Mouse (Mus musculus): ENCODE data around the gene Slc44a4. TPM values are rescaled to one million over a fixed set of nuclear protein-coding genes. Genes with fewer than 3 reads are reported as not detected.

The Slc44a4 gene
- polyA plus RNA-seq, 1 experiment = 14.6 TPM

DNA sequence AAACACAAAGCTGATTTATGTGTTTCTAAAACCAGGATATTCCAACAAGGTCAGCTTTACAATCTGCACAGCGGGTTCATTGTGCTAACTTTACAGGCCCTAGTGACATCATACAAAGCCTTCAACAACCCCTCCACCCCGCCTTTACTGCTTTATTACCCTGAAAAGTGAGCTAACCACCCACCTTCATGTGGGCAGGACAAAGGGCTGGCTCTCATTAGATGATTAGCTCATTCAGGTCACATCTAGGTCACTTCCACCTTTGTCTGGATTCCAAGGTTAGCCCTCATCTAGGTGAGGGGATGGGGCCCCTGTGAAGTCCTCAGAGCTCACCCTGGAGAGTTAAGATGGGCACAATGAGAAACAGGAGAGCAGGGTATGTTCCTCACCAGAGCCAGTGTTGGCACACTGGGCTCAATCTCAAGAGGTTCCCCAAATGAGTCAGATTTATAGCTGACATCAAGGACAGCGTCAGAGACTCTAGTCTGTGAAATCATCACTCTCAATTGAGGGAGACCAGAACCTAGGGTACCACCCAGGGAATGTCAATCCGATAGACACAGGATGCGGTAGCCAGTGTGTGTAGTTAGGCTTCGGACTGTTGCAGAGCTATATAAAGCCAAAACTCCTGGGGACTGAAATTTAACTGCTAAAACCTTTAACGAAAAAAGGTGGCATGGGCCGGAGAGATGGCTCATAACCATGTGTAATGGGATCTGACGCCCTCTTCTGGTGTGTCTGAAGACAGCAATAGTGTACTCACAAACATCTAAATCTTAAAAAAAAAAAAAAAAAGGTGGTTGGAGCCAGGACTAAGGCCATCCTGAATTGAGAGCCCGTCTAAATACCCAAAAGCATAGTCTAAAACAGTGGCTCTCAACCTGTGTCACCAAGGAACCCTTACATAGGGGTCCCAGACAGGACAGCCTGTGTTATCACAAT is 36.5 kb downstream of the Slc44a4 start:
- Histone ChIP-seq H3K27me3 (ENCODE audit: control insufficient read depth, insufficient read depth, insufficient read length) (no peaks in the 10 kb centered on the region), H3K36me3 (ENCODE audit: control insufficient read depth, insufficient read depth) (peaks cover 14% of the 10 kb centered on the region), H3ac (ENCODE audit: control insufficient read depth, insufficient read length) (peak overlapping the region; percentile 48), H3K4me3 (peak overlapping the region; percentile 99), H3K4me2 (ENCODE audit: low read depth) (peak overlapping the region; percentile 85), H3K79me2 (ENCODE audit: control insufficient read depth, insufficient read depth) (peaks cover 18% of the 10 kb centered on the region)
- TF ChIP-seq MYOD1 (IDR thresholded peaks at IDR 0.05; ENCODE audit: control insufficient read depth in 1 of 3, insufficient read length in 2 of 3, low read depth in 2 of 3) (no peak), POLR2A (IDR thresholded peaks at IDR 0.05; ENCODE audit: insufficient read length, low read depth) (peak; percentile 6), POLR2AphosphoS2 (IDR thresholded peaks at IDR 0.05; ENCODE audit: insufficient read length, low read depth) (peak; percentile 17)

DNA sequence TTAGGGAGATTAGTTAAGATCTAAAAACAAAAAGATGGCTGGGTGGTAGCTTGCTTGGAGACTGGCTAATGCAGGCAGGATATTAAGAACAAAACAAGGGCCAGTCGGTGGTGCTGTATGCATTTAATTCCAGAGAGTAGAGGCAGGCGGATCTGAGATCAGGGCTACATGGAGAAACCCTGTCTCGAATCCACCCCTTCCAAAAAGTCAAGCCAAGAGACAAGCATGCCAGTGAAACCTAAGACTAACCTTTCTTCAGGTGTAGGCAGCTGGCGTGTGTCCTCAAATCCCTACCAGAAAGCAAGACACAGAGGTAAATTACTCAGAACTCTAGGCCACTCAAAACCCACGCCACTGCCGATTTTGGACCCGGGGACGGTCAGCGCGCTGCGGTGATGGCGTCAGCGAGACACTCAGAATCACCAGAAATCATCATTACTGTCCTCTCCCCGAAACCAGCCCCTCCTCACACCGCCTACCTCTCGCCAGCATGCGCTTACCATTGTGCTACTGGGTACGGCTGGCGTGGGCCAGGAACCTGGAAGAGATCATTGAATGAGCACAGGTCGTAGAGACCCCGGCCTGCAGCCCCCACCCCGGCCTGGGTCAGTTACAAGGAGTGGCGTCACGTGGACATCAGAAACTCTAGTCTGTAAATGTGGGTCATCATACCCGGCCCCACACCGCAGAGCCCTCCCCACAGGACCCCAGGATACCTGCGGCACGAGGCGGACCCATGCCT is 37.5 kb downstream of the Slc44a4 start:
- Histone ChIP-seq H3K36me3 (ENCODE audit: control insufficient read depth, insufficient read depth) (peaks cover 14% of the 10 kb centered on the region), H3K4me2 (ENCODE audit: low read depth) (peak overlapping the region; percentile 85), H3ac (ENCODE audit: control insufficient read depth, insufficient read length) (peak overlapping the region; percentile 48), H3K4me3 (peak overlapping the region; percentile 99), H3K27me3 (ENCODE audit: control insufficient read depth, insufficient read depth, insufficient read length) (no peaks in the 10 kb centered on the region), H3K79me2 (ENCODE audit: control insufficient read depth, insufficient read depth) (peaks cover 18% of the 10 kb centered on the region)
- TF ChIP-seq CEBPB (IDR thresholded peaks at IDR 0.05; ENCODE audit: insufficient read depth, poor library complexity, severe bottlenecking) = no peak
- no peak for TF ChIP-seq E2F4 (IDR thresholded peaks at IDR 0.05; ENCODE audit: insufficient read depth)
- no peak for TF ChIP-seq POLR2AphosphoS2 (IDR thresholded peaks at IDR 0.05; ENCODE audit: insufficient read length, low read depth)
- TF ChIP-seq SRF (IDR thresholded peaks at IDR 0.05; ENCODE audit: control insufficient read depth, insufficient read length, low read depth) = no peak
- TF ChIP-seq TCF3 (IDR thresholded peaks at IDR 0.05; ENCODE audit: insufficient read length, low read depth) = no peak
- TF ChIP-seq USF1 (IDR thresholded peaks at IDR 0.05; ENCODE audit: low read depth) = peak; percentile 59
- TF ChIP-seq MAX (IDR thresholded peaks at IDR 0.05; ENCODE audit: low read depth) = no peak

DNA sequence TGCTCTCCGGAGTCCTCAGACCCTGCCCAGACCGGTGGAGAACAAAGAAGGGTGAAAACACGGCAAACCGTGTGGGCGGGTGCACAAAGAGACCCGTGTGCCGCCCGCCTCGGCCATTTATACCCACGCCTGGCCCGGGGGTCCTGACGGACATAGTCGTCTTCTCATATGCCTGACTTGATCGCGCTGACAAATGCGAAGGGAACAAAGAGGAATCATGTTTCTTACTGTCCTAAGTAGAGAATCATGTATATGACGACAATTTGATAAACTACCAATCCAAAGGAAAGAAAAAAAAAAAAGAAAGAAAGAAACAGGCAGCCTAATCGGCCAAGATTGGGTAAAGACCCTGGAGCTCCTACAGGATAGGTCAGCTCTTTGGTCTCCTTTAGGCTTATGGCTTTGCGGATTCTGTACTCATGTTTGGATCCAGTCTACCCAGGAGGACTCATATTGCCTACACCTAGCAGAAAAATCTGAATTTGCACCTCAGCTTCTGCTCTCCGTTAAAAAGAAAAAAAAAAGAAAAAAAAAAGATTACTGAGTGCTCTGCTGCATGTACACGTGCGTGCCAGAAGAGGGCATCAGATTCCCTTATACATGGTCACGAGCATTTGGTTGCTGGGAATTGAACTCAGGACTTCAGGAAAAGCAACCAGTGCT is 38.2 kb downstream of the Slc44a4 start:
- peaks cover 18% of the 10 kb centered on the region for H3K79me2 ChIP-seq (ENCODE audit: control insufficient read depth, insufficient read depth)
- TF ChIP-seq POLR2AphosphoS2 (IDR thresholded peaks at IDR 0.05; ENCODE audit: insufficient read length, low read depth) = peak; percentile 97
- no peak for TF ChIP-seq MYOG (IDR thresholded peaks at IDR 0.05; ENCODE audit: control insufficient read depth in 1 of 3, insufficient read depth in 1 of 3, insufficient read length in 2 of 3, low read depth in 2 of 3)
- peak; percentile 98 for TF ChIP-seq POLR2A (IDR thresholded peaks at IDR 0.05; ENCODE audit: insufficient read length, low read depth)
- peak; percentile 22 for TF ChIP-seq E2F4 (IDR thresholded peaks at IDR 0.05; ENCODE audit: insufficient read depth)
- peak; percentile 99 for TF ChIP-seq MAX (IDR thresholded peaks at IDR 0.05; ENCODE audit: low read depth)

DNA sequence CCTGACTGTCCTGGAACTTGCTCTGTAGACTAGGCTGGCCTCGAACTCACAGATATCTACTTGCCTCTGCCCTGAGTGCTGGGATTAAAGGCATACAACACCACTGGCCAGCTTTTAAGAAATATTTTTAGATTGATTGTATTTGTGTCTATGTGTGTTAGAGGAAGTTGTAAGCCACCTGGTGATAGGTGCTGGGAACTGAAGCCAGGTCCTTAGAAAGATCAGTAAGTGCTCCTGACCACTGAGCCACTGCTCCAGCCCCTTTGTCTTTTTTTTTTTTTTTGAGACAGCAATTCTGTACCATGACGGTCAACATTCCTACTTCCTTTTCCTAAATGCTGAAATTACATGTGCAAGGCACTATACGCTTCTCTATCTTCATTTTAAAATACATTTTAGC is 39.0 kb downstream of the Slc44a4 start:
- Histone ChIP-seq H3ac (ENCODE audit: control insufficient read depth, insufficient read length) (no peak overlapping the region), H3K4me2 (ENCODE audit: low read depth) (peak overlapping the region; percentile 58), H3K79me2 (ENCODE audit: control insufficient read depth, insufficient read depth) (peaks cover 18% of the 10 kb centered on the region), H3K27me3 (ENCODE audit: control insufficient read depth, insufficient read depth, insufficient read length) (no peaks in the 10 kb centered on the region), H3K4me3 (peak overlapping the region; percentile 99), H3K36me3 (ENCODE audit: control insufficient read depth, insufficient read depth) (peaks cover 14% of the 10 kb centered on the region)
- no peak for TF ChIP-seq CEBPB (IDR thresholded peaks at IDR 0.05; ENCODE audit: insufficient read depth, poor library complexity, severe bottlenecking)
- TF ChIP-seq POLR2A (IDR thresholded peaks at IDR 0.05; ENCODE audit: insufficient read length, low read depth) = no peak
- TF ChIP-seq MYOD1 (IDR thresholded peaks at IDR 0.05; ENCODE audit: control insufficient read depth in 1 of 3, insufficient read length in 2 of 3, low read depth in 2 of 3) = no peak
- no peak for TF ChIP-seq SRF (IDR thresholded peaks at IDR 0.05; ENCODE audit: control insufficient read depth, insufficient read length, low read depth)
- no peak for TF ChIP-seq MYOG (IDR thresholded peaks at IDR 0.05; ENCODE audit: control insufficient read depth in 1 of 3, insufficient read depth in 1 of 3, insufficient read length in 2 of 3, low read depth in 2 of 3)

More for the DNA sequence above, 38.2 kb downstream of the Slc44a4 start:
- Histone ChIP-seq H3K27me3 (ENCODE audit: control insufficient read depth, insufficient read depth, insufficient read length) (no peaks in the 10 kb centered on the region), H3K36me3 (ENCODE audit: control insufficient read depth, insufficient read depth) (peaks cover 14% of the 10 kb centered on the region), H3K4me3 (peak overlapping the region; percentile 99), H3K4me2 (ENCODE audit: low read depth) (peak overlapping the region; percentile 58), H3ac (ENCODE audit: control insufficient read depth, insufficient read length) (peak overlapping the region; percentile 48)

DNA sequence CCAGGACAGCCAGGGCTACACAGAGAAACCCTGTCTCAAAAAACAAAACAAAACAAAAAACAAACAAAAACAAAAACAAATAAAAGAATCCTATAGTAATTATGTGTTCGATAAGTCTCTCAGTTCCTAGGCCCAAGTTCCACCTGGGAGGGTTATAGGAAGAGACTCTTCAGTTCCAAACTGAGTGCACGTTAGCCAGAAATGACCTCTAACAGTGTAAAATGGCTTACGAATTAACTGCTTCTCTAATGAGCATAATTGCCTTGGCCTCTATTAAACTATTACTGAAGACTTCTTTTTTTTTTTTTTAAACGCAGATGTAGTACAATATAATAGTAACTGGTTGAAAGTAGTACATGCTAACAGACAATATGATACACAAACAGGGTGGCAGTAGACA is 39.6 kb downstream of the Slc44a4 start:
- H3K79me2 ChIP-seq (ENCODE audit: control insufficient read depth, insufficient read depth) = peaks cover 18% of the 10 kb centered on the region
- H3K4me3 ChIP-seq = no peak overlapping the region
- H3K27me3 ChIP-seq (ENCODE audit: control insufficient read depth, insufficient read depth, insufficient read length) = no peaks in the 10 kb centered on the region
- no peak overlapping the region for H3K4me2 ChIP-seq (ENCODE audit: low read depth)
- peaks cover 14% of the 10 kb centered on the region for H3K36me3 ChIP-seq (ENCODE audit: control insufficient read depth, insufficient read depth)
- H3ac ChIP-seq (ENCODE audit: control insufficient read depth, insufficient read length) = no peak overlapping the region
- no peak for TF ChIP-seq USF1 (IDR thresholded peaks at IDR 0.05; ENCODE audit: low read depth)
- no peak for TF ChIP-seq POLR2AphosphoS2 (IDR thresholded peaks at IDR 0.05; ENCODE audit: insufficient read length, low read depth)
- no peak for TF ChIP-seq REST (IDR thresholded peaks at IDR 0.05; ENCODE audit: insufficient read depth, insufficient read length)
- no peak for TF ChIP-seq MAX (IDR thresholded peaks at IDR 0.05; ENCODE audit: low read depth)
- TF ChIP-seq TCF3 (IDR thresholded peaks at IDR 0.05; ENCODE audit: insufficient read length, low read depth) = no peak
- no peak for TF ChIP-seq MYOD1 (IDR thresholded peaks at IDR 0.05; ENCODE audit: control insufficient read depth in 1 of 3, insufficient read length in 2 of 3, low read depth in 2 of 3)
- no peak for TF ChIP-seq TCF12 (IDR thresholded peaks at IDR 0.05; ENCODE audit: insufficient read depth, poor library complexity, severe bottlenecking)
- TF ChIP-seq E2F4 (IDR thresholded peaks at IDR 0.05; ENCODE audit: insufficient read depth) = no peak
- no peak for TF ChIP-seq SRF (IDR thresholded peaks at IDR 0.05; ENCODE audit: control insufficient read depth, insufficient read length, low read depth)
- no peak for TF ChIP-seq MYOG (IDR thresholded peaks at IDR 0.05; ENCODE audit: control insufficient read depth in 1 of 3, insufficient read depth in 1 of 3, insufficient read length in 2 of 3, low read depth in 2 of 3)
- no peak for TF ChIP-seq POLR2A (IDR thresholded peaks at IDR 0.05; ENCODE audit: insufficient read length, low read depth)
- no peak for TF ChIP-seq CEBPB (IDR thresholded peaks at IDR 0.05; ENCODE audit: insufficient read depth, poor library complexity, severe bottlenecking)
